Mouse (Mus musculus) brown adipose tissue, adult 24 weeks (tissue): ENCODE data around the gene Phactr2. TPM values are rescaled to one million over a fixed set of nuclear protein-coding genes. Genes with fewer than 3 reads are reported as not detected.
A peak's percentile ranks its signal among the peaks of the same experiment; 100 is the strongest.
"Not testable (repeated sequence)": the region's sequence is repeated elsewhere in the genome, so short reads cannot be mapped to it uniquely, and the experiment has no call there.

Experiments
- H3K27ac ChIP-seq: fragments of 200-500 bp; replicated peaks from 2 replicates; pipeline ENCODE4 v1.5.1; 2012; ENCODE audit warnings: low read depth, mild to moderate bottlenecking, low read length
- H3K4me1 ChIP-seq: fragments of 200-500 bp; 2 replicates; pipeline ENCODE4 v1.6.1; 2012; ENCODE audit warnings: low read length, mixed read lengths; ENCODE audit not compliant: control insufficient read depth, insufficient read depth, insufficient read length
- H3K4me3 ChIP-seq: fragments of 200-500 bp; 2 replicates; pipeline ENCODE4 v1.5.1; 2012; ENCODE audit warnings: low read depth, mild to moderate bottlenecking, low read length, moderate library complexity; ENCODE audit not compliant: insufficient read depth
- polyA plus RNA-seq: library from polyadenylated mRNA; stranded (reverse); fragments of >200 nt; gene quantifications from 2 replicates; pipeline ENCODE4 v1.2.4, GENCODE M21; 2012; ENCODE audit not compliant: missing spikeins, insufficient read depth, insufficient read length

Gene Phactr2
- polyA plus RNA-seq, 1 experiment, result 15.3 TPM

GRCm38 (mm10) chr10:13222135-13222534 lies 252.1 kb downstream of the Phactr2 start:
- H3K4me3 ChIP-seq, result no peak overlapping the region
- no peak overlapping the region for H3K27ac ChIP-seq
- no peaks in the 10 kb centered on the region for H3K4me1 ChIP-seq

DNA sequence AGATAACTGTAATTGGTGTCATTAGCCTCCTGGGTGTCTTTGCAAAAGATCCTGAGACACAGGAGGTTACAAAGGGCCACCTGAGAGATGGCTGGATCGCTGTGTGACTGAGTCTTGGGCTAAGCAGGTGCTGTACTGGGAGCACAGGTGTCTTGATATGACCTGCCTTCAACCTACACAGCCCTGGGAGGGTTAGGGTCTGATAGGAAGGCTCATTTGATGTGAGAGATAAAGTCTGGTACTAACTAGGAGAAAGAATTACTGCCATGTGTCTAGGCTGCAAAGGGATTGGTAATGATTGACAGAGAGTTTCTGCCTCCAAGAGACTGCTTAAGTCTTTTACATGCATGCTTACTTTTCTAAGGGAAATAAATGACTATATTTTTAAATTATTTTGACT lies 254.2 kb downstream of the Phactr2 start:
- no peaks in the 10 kb centered on the region for H3K4me1 ChIP-seq
- no peak overlapping the region for H3K27ac ChIP-seq
- no peak overlapping the region for H3K4me3 ChIP-seq

DNA sequence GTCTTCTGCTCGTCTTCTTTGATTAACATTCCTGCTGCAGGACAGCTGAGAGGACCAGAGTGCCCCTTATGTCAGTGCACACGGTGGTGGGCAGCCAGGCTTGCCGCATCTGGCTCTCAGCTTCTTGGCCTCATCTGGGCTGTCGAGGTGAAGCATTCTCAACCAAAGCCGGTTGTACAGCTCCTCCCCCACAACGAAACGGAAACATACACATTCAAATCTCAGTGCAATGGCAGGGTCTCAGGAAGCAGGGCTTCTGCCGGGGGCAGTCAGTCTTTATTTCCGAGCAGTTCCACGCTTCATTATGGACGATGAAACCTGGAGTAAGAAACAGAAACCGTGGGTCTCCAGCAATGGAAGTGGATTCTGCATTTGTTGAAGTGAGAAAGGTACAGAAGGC lies 260.3 kb downstream of the Phactr2 start:
- Histone ChIP-seq H3K4me1 (no peaks in the 10 kb centered on the region), H3K4me3 (no peak overlapping the region), H3K27ac (no peak overlapping the region)

GRCm38 (mm10) chr10:13212829-13213228 lies 261.4 kb downstream of the Phactr2 start:
- Histone ChIP-seq H3K27ac (no peak overlapping the region), H3K4me3 (no peak overlapping the region), H3K4me1 (no peaks in the 10 kb centered on the region)

DNA sequence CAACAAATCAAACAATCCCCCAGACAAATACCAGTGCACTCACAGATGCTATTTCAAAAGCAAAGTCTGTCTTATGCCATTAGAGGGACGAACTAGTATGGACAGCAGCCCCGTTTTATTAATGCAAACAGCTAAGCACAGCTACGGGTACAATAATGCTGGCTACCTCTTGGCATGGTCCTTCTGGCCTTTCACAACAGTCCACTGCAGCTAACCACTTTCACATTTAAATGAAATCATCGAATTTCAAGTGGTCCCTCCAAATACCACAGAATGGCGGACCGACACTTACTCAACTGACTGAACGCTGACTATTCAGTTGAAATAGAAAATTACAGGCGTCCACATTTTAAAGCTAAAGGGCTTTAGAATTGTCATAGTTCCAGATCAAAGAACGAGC lies 261.9 kb downstream of the Phactr2 start:
- Histone ChIP-seq H3K27ac (no peak overlapping the region), H3K4me1 (no peaks in the 10 kb centered on the region), H3K4me3 (no peak overlapping the region)

- Histone ChIP-seq H3K4me3 (no peak overlapping the region), H3K4me1 (no peaks in the 10 kb centered on the region), H3K27ac (no peak overlapping the region)
These were observed 264.1 kb downstream of the Phactr2 start for GRCm38 (mm10) chr10:13209930-13210637.

GRCm38 (mm10) chr10:13209506-13209905 lies 264.7 kb downstream of the Phactr2 start:
- Histone ChIP-seq H3K4me1 (no peaks in the 10 kb centered on the region), H3K4me3 (no peak overlapping the region), H3K27ac (no peak overlapping the region)

GRCm38 (mm10) chr10:13209061-13209460 lies 265.2 kb downstream of the Phactr2 start:
- Histone ChIP-seq H3K4me1 (no peaks in the 10 kb centered on the region), H3K4me3 (no peak overlapping the region), H3K27ac (no peak overlapping the region)

GRCm38 (mm10) chr10:13201741-13202293 lies 272.4 kb downstream of the Phactr2 start:
- Histone ChIP-seq H3K4me3 (no peak overlapping the region), H3K27ac (no peak overlapping the region), H3K4me1 (no peaks in the 10 kb centered on the region)

GRCm38 (mm10) chr10:13200862-13201261 lies 273.4 kb downstream of the Phactr2 start:
- H3K4me3 ChIP-seq, result no peak overlapping the region
- H3K4me1 ChIP-seq, result no peaks in the 10 kb centered on the region
- no peak overlapping the region for H3K27ac ChIP-seq

GRCm38 (mm10) chr10:13199234-13199633 lies 275.0 kb downstream of the Phactr2 start:
- H3K4me1 ChIP-seq, result no peaks in the 10 kb centered on the region
- H3K27ac ChIP-seq, result no peak overlapping the region

GRCm38 (mm10) chr10:13196872-13197507 lies 277.2 kb downstream of the Phactr2 start:
- Histone ChIP-seq H3K4me1 (no peaks in the 10 kb centered on the region), H3K27ac (no peak overlapping the region), H3K4me3 (no peak overlapping the region)

More at GRCm38 (mm10) chr10:13199234-13199633, 275.0 kb downstream of the Phactr2 start:
- no peak overlapping the region for H3K4me3 ChIP-seq

DNA sequence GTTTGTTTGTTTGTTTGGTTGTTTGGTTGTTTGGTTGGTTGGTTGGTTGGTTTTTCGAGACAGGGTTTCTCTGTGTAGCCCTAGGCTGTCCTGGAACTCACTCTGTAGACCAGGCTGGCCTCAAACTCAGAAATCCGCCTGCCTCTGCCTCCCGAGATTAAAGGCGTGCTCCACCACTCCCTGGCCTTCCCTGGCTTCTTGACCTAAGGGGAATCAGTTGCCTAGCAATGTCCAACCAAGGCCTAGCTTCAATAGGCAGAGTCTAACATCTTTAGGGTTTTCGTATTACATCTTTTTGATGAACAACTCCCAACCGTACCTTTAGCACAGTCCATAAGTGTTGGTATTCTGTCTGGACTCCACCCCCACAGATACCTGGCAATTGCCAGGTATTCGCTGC lies 280.7 kb downstream of the Phactr2 start:
- not testable (repeated sequence) for H3K27ac ChIP-seq, H3K4me1 ChIP-seq
- peak overlapping the region; percentile 95; the same call in 1 of the 2 replicates for H3K4me3 ChIP-seq

DNA sequence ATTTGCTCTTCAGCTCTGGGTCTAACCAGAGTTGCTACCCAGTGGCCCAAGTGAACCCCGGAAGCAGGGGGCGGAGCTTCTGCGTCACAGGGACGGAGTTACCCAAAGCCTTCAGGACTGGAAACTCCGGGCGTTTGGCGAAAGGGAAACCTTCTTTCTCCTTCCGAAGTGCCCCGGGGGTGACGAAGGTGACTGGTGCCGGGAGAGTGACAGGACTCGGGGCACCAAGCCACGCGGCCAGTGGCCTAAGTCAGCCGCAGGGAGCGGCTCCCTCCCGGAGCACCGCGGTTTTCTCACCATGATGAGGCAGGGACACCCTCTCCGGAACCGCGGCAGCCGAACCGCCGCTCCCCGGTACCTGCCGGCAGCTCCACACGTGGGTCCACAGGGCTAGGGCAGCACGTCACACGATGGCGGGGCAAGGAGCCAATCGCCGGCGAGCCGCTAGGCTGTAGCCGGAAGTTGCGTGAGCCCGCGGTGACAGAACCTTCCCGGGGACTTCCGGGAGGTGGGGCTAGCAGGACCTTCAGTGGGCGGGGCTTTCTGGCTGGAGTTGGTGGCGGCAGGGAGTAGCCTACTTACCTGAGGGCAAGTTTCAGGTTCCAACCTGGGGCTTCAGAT lies 281.4 kb downstream of the Phactr2 start, which contains the start of gene Ltv1:
TSS of gene Ltv1 (minus strand) at position 438 of the 621 bp plus-strand sequence.
- H3K27ac ChIP-seq, result peak within 1 kb of the TSS; percentile 87
- H3K4me1 ChIP-seq, result no peaks in the 10 kb centered on the region
- H3K4me3 ChIP-seq, result peak within 1 kb of the TSS; percentile 95

DNA sequence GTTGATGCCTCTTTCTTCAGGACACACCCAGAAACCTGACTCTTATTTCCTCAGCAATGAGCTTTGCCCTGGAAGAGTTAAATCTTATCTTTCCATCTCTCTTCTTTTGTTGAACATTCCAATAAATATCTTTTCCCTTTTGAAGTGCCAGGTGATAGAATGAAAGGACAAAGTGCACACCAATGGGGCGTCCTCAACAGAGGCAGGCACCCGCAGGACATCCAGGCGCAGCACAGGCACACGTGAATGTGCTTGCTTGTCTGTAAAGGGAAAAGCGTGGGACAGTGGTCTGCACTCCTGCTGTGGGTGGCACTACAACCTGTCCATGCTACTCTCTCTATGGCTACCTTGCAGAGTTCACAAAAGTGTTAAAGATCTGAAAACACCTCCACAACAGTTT lies 284.3 kb downstream of the Phactr2 start:
- H3K27ac ChIP-seq, result no peak overlapping the region
- H3K4me1 ChIP-seq, result no peaks in the 10 kb centered on the region
- H3K4me3 ChIP-seq, result no peak overlapping the region
